Mouse (Mus musculus) gastrocnemius, postnatal 36 days (tissue): ENCODE data around the gene Ralgps1. TPM values are rescaled to one million over a fixed set of nuclear protein-coding genes. Genes with fewer than 3 reads are reported as not detected.
"Not testable (repeated sequence)": the region's sequence is repeated elsewhere in the genome, so short reads cannot be mapped to it uniquely, and the experiment has no call there.

Source experiments
- DNase-seq, 2 experiments: peaks; one replicate each; pipeline ENCODE4 v3.0.0; 2022
- intact Hi-C: fragments of 180-260 bp; cut with DNase I; formaldehyde crosslinking; loops from one replicate; pipeline ENCODE4 v1.15.1; 2025
- total RNA-seq, 2 experiments: library from RNA; stranded (reverse); gene quantifications; 2 replicates each; pipeline ENCODE4 v1.2.3; 2021

Gene Ralgps1
- total RNA-seq, 2 experiments from 2014 or later = 2.3 TPM

- intact Hi-C loops = no loop called here
- DNase-seq = peak; percentile 39 to 46
Observed at GRCm38 (mm10) chr2:33220246-33220645, 151.0 kb downstream of the Ralgps1 start.

- intact Hi-C loops = loop anchor here (5.0 kb wide), 1 partner anchor 62 kb away; no protein-coding TSS in a partner anchor
- no peak for DNase-seq
Observed at GRCm38 (mm10) chr2:33219637-33220036, 151.6 kb downstream of the Ralgps1 start.

- intact Hi-C loops = loop anchor here (5.0 kb wide), 1 partner anchor 62 kb away; no protein-coding TSS in a partner anchor
- DNase-seq = no peak
Observed at GRCm38 (mm10) chr2:33218903-33219625, 152.2 kb downstream of the Ralgps1 start.

GRCm38 (mm10) chr2:33217425-33217794 lies 153.9 kb downstream of the Ralgps1 start:
- intact Hi-C loops = loop anchor here (2.0 to 5.0 kb wide), 4 partner anchors 31 to 129 kb away; no protein-coding TSS in a partner anchor
- DNase-seq = no peak

GRCm38 (mm10) chr2:33216645-33217424 lies 154.5 kb downstream of the Ralgps1 start:
- intact Hi-C loops = loop anchor here (2.0 to 5.0 kb wide), 4 partner anchors 32 to 130 kb away; no protein-coding TSS in a partner anchor
- DNase-seq = peak in 1 of 2 experiments; percentile 45

- peak; percentile 87 to 92 for DNase-seq
- intact Hi-C loops = loop anchor here (2.0 to 5.0 kb wide), 5 partner anchors 27 to 131 kb away; no protein-coding TSS in a partner anchor
Observed at GRCm38 (mm10) chr2:33215700-33216509, 155.4 kb downstream of the Ralgps1 start, which contains the start of gene Angptl2. Gene Angptl2, plus strand, starts transcription at chr2:33216069.

GRCm38 (mm10) chr2:33215177-33215699 lies 156.0 kb downstream of the Ralgps1 start:
- intact Hi-C loops = loop anchor here (2.0 to 5.0 kb wide), 2 partner anchors 26 to 58 kb away; no protein-coding TSS in a partner anchor
- no peak for DNase-seq

GRCm38 (mm10) chr2:33211263-33211662 lies 160.0 kb downstream of the Ralgps1 start:
- DNase-seq, intact Hi-C loops: not testable (repeated sequence)

GRCm38 (mm10) chr2:33210841-33211240 lies 160.4 kb downstream of the Ralgps1 start:
- no peak for DNase-seq
- intact Hi-C loops = no loop called here

- DNase-seq = no peak
- intact Hi-C loops = no loop called here
Observed at GRCm38 (mm10) chr2:33208134-33208533, 163.2 kb downstream of the Ralgps1 start.

GRCm38 (mm10) chr2:33207069-33207468 lies 164.2 kb downstream of the Ralgps1 start:
- intact Hi-C loops = no loop called here
- no peak for DNase-seq

GRCm38 (mm10) chr2:33205939-33206525 lies 165.3 kb downstream of the Ralgps1 start:
- intact Hi-C loops = no loop called here
- DNase-seq = no peak

GRCm38 (mm10) chr2:33204980-33205379 lies 166.3 kb downstream of the Ralgps1 start:
- intact Hi-C loops = no loop called here
- DNase-seq = no peak

GRCm38 (mm10) chr2:33203284-33203683 lies 168.0 kb downstream of the Ralgps1 start:
- intact Hi-C loops = no loop called here
- DNase-seq = no peak

- no peak for DNase-seq
- intact Hi-C loops = no loop called here
Observed at GRCm38 (mm10) chr2:33200368-33201068, 170.8 kb downstream of the Ralgps1 start.

GRCm38 (mm10) chr2:33189976-33190375 lies 181.3 kb downstream of the Ralgps1 start:
- intact Hi-C loops = loop anchor here (2.0 kb wide), 1 partner anchor 25 kb away; no protein-coding TSS in a partner anchor
- DNase-seq = no peak

GRCm38 (mm10) chr2:33188925-33189670 lies 182.2 kb downstream of the Ralgps1 start:
- DNase-seq = peak in 1 of 2 experiments; percentile 55
- intact Hi-C loops = loop anchor here (2.0 kb wide), 1 partner anchor 26 kb away; no protein-coding TSS in a partner anchor

- intact Hi-C loops = loop anchor here (2.0 kb wide), 1 partner anchor 27 kb away; no protein-coding TSS in a partner anchor
- DNase-seq = no peak
Observed at GRCm38 (mm10) chr2:33187874-33188273, 183.4 kb downstream of the Ralgps1 start.
